Mouse (Mus musculus) retina, postnatal 7 days (tissue): ENCODE measurements around the gene Plxna4.

ENCODE experiments used
- DNase-seq: peaks from one replicate; pipeline ENCODE4 v3.0.0-alpha.2; 2012; ENCODE audit warnings: low read depth, low spot score

The Plxna4 gene

GRCm38 (mm10) chr6:32177905-32178304 lies 410.1 kb downstream of the Plxna4 start:
- no peak for DNase-seq

GRCm38 (mm10) chr6:32167725-32168124 lies 420.3 kb downstream of the Plxna4 start:
- no peak for DNase-seq

GRCm38 (mm10) chr6:32160370-32160769 lies 427.6 kb downstream of the Plxna4 start:
- no peak for DNase-seq

GRCm38 (mm10) chr6:32159931-32160330 lies 428.1 kb downstream of the Plxna4 start:
- DNase-seq: no peak

- DNase-seq: no peak
Observed at GRCm38 (mm10) chr6:32158347-32158746, 429.6 kb downstream of the Plxna4 start.

- DNase-seq: no peak
Observed at GRCm38 (mm10) chr6:32153170-32153569, 434.8 kb downstream of the Plxna4 start.

- DNase-seq: no peak
Observed at GRCm38 (mm10) chr6:32150836-32151235, 437.2 kb downstream of the Plxna4 start.

GRCm38 (mm10) chr6:32144771-32145170 lies 443.2 kb downstream of the Plxna4 start:
- DNase-seq: no peak

- DNase-seq: no peak
Observed at GRCm38 (mm10) chr6:32139537-32139936, 448.5 kb downstream of the Plxna4 start.

GRCm38 (mm10) chr6:32126914-32127313 lies 461.1 kb downstream of the Plxna4 start:
- no peak for DNase-seq

- DNase-seq: no peak
Observed at GRCm38 (mm10) chr6:32122584-32123265, 465.3 kb downstream of the Plxna4 start.

- DNase-seq: no peak
Observed at GRCm38 (mm10) chr6:32120931-32121330, 467.1 kb downstream of the Plxna4 start.

GRCm38 (mm10) chr6:32109207-32109606 lies 478.8 kb downstream of the Plxna4 start:
- no peak for DNase-seq

GRCm38 (mm10) chr6:32105547-32106275 lies 482.3 kb downstream of the Plxna4 start:
- DNase-seq: no peak
